Mouse (Mus musculus) adrenal gland, postnatal 36 days (tissue): ENCODE data around the gene Mrs2. TPM values are rescaled to one million over a fixed set of nuclear protein-coding genes. Genes with fewer than 3 reads are reported as not detected.

Experiments
- total RNA-seq, 2 experiments: library from RNA; stranded (reverse); gene quantifications; 2 replicates each; pipeline ENCODE4 v1.2.3; 2021

Gene Mrs2
- total RNA-seq, 2 experiments from 2014 or later: 44.4 to 49.0 TPM

Other genes starting within 250 kb of the Mrs2 start
- gene BC005537, start 218.7 kb downstream of the Mrs2 start, total RNA-seq: 100 to 1,000 TPM; 226 to 236 TPM
- gene Acot13, start 188.8 kb downstream of the Mrs2 start, total RNA-seq: 10 to 100 TPM; 68.0 to 91.6 TPM
- gene Tdp2, start 188.7 kb downstream of the Mrs2 start, total RNA-seq: 10 to 100 TPM; 22.6 to 23.5 TPM
- under 1 TPM; 0.46 to 0.70 TPM for gene D130043K22Rik, start 175.2 kb downstream of the Mrs2 start, total RNA-seq
- gene Aldh5a1, start 82.7 kb downstream of the Mrs2 start, total RNA-seq: 10 to 100 TPM; 12.7 to 18.4 TPM
- gene Gpld1, start 77.2 kb downstream of the Mrs2 start, total RNA-seq: 1 to 10 TPM; 2.8 to 3.7 TPM
- gene Dcdc2a, start 35.6 kb upstream of the Mrs2 start, total RNA-seq: under 1 TPM; 0.17 to 0.40 TPM